Mouse (Mus musculus) bone marrow macrophage, adult 2 months (primary cell): ENCODE measurements around the gene Pex11b. TPM values are rescaled to one million over a fixed set of nuclear protein-coding genes. Genes with fewer than 3 reads are reported as not detected.
"Not testable (repeated sequence)": the region's sequence is repeated elsewhere in the genome, so short reads cannot be mapped to it uniquely, and the experiment has no call there.

ENCODE experiments used
- H3K27ac ChIP-seq: 2 replicates; pipeline ENCODE4 v1.5.1; 2012; ENCODE audit warnings: low read depth, low read length; ENCODE audit not compliant: insufficient read depth
- H3K4me1 ChIP-seq: 2 replicates; pipeline ENCODE4 v1.6.1; 2012; ENCODE audit warnings: low read length; ENCODE audit not compliant: control insufficient read depth, insufficient read depth
- H3K4me3 ChIP-seq: 2 replicates; pipeline ENCODE4 v1.5.1; 2012; ENCODE audit warnings: mild to moderate bottlenecking, low read length, moderate library complexity; ENCODE audit not compliant: insufficient read depth
- CTCF ChIP-seq: IDR thresholded peaks from 2 replicates; pipeline ENCODE4 v1.5.1; 2012; ENCODE audit warnings: low read depth, mild to moderate bottlenecking, low read length, moderate library complexity
- POLR2A ChIP-seq: IDR thresholded peaks from 2 replicates; pipeline ENCODE4 v1.6.1; 2012; ENCODE audit warnings: mild to moderate bottlenecking, low read depth, low read length, borderline replicate concordance
- polyA plus RNA-seq: library from polyadenylated mRNA; stranded (reverse); fragments of >200 nt; gene quantifications from 2 replicates; pipeline ENCODE4 v1.2.4, GENCODE M21; 2012; ENCODE audit not compliant: missing spikeins, insufficient read depth, insufficient read length

The Pex11b gene
- polyA plus RNA-seq, 1 experiment = 32.6 TPM

- TF ChIP-seq CTCF (no peak), POLR2A (no peak)
- peak overlapping the region; percentile 65 for H3K4me3 ChIP-seq
- no peak overlapping the region for H3K27ac ChIP-seq
- peaks cover 27% of the 10 kb centered on the region for H3K4me1 ChIP-seq
Observed at GRCm38 (mm10) chr3:96598156-96599068, 36.8 kb upstream of the Pex11b start.

- peaks cover 27% of the 10 kb centered on the region for H3K4me1 ChIP-seq
- no peak for TF ChIP-seq CTCF
- no peak overlapping the region for H3K4me3 ChIP-seq
- H3K27ac ChIP-seq = no peak overlapping the region
Observed at GRCm38 (mm10) chr3:96599069-96599393, 36.1 kb upstream of the Pex11b start.

GRCm38 (mm10) chr3:96599411-96599810 lies 35.8 kb upstream of the Pex11b start:
- H3K4me1 ChIP-seq = peaks cover 27% of the 10 kb centered on the region
- no peak overlapping the region for H3K4me3 ChIP-seq
- TF ChIP-seq CTCF (no peak), POLR2A (no peak)
- no peak overlapping the region for H3K27ac ChIP-seq

- Histone ChIP-seq H3K4me3 (peak within 1 kb of the TSS; percentile 63), H3K4me1 (peaks cover 17% of the 10 kb centered on the region), H3K27ac (peak within 1 kb of the TSS; percentile 30)
- TF ChIP-seq POLR2A = no peak
- no peak for TF ChIP-seq CTCF
Observed at GRCm38 (mm10) chr3:96600639-96601250, 34.4 kb upstream of the Pex11b start, which contains the start of gene Lix1l. Gene Lix1l (plus strand): TSS chr3:96601149.

- Histone ChIP-seq H3K4me3 (peak overlapping the region; percentile 63), H3K27ac (peak overlapping the region; percentile 30), H3K4me1 (peaks cover 13% of the 10 kb centered on the region)
- TF ChIP-seq POLR2A (no peak), CTCF (no peak)
Observed at GRCm38 (mm10) chr3:96601251-96601787, 33.9 kb upstream of the Pex11b start.

- no peak overlapping the region for H3K27ac ChIP-seq
- peak overlapping the region; percentile 63; the same call in 1 of the 2 replicates for H3K4me3 ChIP-seq
- peaks cover 13% of the 10 kb centered on the region for H3K4me1 ChIP-seq
- no peak for TF ChIP-seq POLR2A
- no peak for TF ChIP-seq CTCF
Observed at GRCm38 (mm10) chr3:96601941-96602703, 33.1 kb upstream of the Pex11b start.

GRCm38 (mm10) chr3:96602704-96603084 lies 32.5 kb upstream of the Pex11b start:
- Histone ChIP-seq H3K4me1 (peaks cover 12% of the 10 kb centered on the region), H3K27ac (no peak overlapping the region), H3K4me3 (no peak overlapping the region)
- TF ChIP-seq CTCF (no peak), POLR2A (no peak)

- Histone ChIP-seq H3K4me1 (peaks cover 9% of the 10 kb centered on the region), H3K27ac (no peak overlapping the region), H3K4me3 (no peak overlapping the region)
- TF ChIP-seq CTCF = no peak
- no peak for TF ChIP-seq POLR2A
Observed at GRCm38 (mm10) chr3:96603311-96603710, 31.9 kb upstream of the Pex11b start.

GRCm38 (mm10) chr3:96606007-96606406 lies 29.2 kb upstream of the Pex11b start:
- not testable (repeated sequence) for H3K4me1 ChIP-seq, H3K27ac ChIP-seq, H3K4me3 ChIP-seq
